Mouse (Mus musculus) intestine, embryonic 14.5 days (tissue): Measurements from ENCODE around the gene Fbxw27. TPM values are rescaled to one million over a fixed set of nuclear protein-coding genes. Genes with fewer than 3 reads are reported as not detected.
"Not testable (repeated sequence)": the region's sequence is repeated elsewhere in the genome, so short reads cannot be mapped to it uniquely, and the experiment has no call there.

Experiments used
- ATAC-seq: fragments of 200-750 bp; cut with Nextera tagmentation; replicated peaks from 2 replicates; pipeline ENCODE4 v1.8.0; 2017; ENCODE audit warnings: low read depth, moderate number of reproducible peaks, moderate TSS enrichment, moderate library complexity; ENCODE audit not compliant: low FRiP score, low TSS enrichment
- DNase-seq: peaks from one replicate; pipeline ENCODE4 v3.0.0-alpha.2; 2018; ENCODE audit warnings: low spot score
- H3K27ac ChIP-seq: fragments of 300-500 bp; sonication (generic); 2 replicates; pipeline ENCODE4 v1.5.1; 2014; ENCODE audit warnings: low read depth, mild to moderate bottlenecking, control low read depth
- H3K27me3 ChIP-seq: fragments of 300-500 bp; sonication (generic); replicated peaks from 2 replicates; pipeline ENCODE4 v1.6.1; 2014; ENCODE audit warnings: low read length, control low read depth; ENCODE audit not compliant: control insufficient read depth, insufficient read depth
- H3K36me3 ChIP-seq: fragments of 300-500 bp; sonication (generic); 2 replicates; pipeline ENCODE4 v1.6.1; 2014; ENCODE audit warnings: low read length, control low read depth; ENCODE audit not compliant: control insufficient read depth, insufficient read depth
- H3K4me1 ChIP-seq: fragments of 300-500 bp; sonication (generic); replicated peaks from 2 replicates; pipeline ENCODE4 v1.6.1; 2014; ENCODE audit warnings: low read length, control low read depth, mixed read lengths; ENCODE audit not compliant: control insufficient read depth, insufficient read depth
- H3K4me2 ChIP-seq: fragments of 300-500 bp; sonication (generic); 2 replicates; pipeline ENCODE4 v1.6.1; 2014; ENCODE audit warnings: low read length
- H3K4me3 ChIP-seq: fragments of 300-500 bp; sonication (generic); 2 replicates; pipeline ENCODE4 v1.5.1; 2014; ENCODE audit warnings: low read depth, low read length, control low read depth, mixed read lengths
- H3K9ac ChIP-seq: fragments of 300-500 bp; sonication (generic); 2 replicates; pipeline ENCODE4 v1.6.1; 2014; ENCODE audit warnings: mild to moderate bottlenecking, low read length
- H3K9me3 ChIP-seq: fragments of 300-500 bp; sonication (generic); 2 replicates; pipeline ENCODE4 v1.6.1; 2016; ENCODE audit warnings: low read length, control low read depth; ENCODE audit not compliant: control insufficient read depth
- WGBS: fragments of 180-500 bp; shearing (Covaris S2); extraction: QIAGEN DNeasy Blood & Tissue Kit; methylation state at CpG from one replicate; pipeline ENCODE4 v1.1.7; 2014; 5-methylcytosine and 5-hydroxymethylcytosine counted together
- polyA plus RNA-seq: library from polyadenylated mRNA; unstranded; fragments of >200 nt; fragmentation: Nextera tagmentation; extraction: Ambion mirVana; gene quantifications from 2 replicates; pipeline ENCODE4 v1.2.1, GENCODE M21; 2014

Gene Fbxw27
- polyA plus RNA-seq, result not detected in 2 replicates

- H3K4me3 ChIP-seq, H3K4me2 ChIP-seq, DNase-seq, ATAC-seq, H3K27ac ChIP-seq, H3K4me1 ChIP-seq, H3K27me3 ChIP-seq, H3K9me3 ChIP-seq, H3K9ac ChIP-seq, H3K36me3 ChIP-seq: not testable (repeated sequence)
- WGBS, result 80% methylated on average over 4 of the region's 4 CpGs
Observed at GRCm38 (mm10) chr9:109790570-109790969, at the start of gene Fbxw27. Gene Fbxw27, minus strand, starts transcription at chr9:109790670.

GRCm38 (mm10) chr9:109833088-109833412 lies 42.6 kb upstream of the Fbxw27 start:
- H3K4me1 ChIP-seq, result peaks cover 5% of the 10 kb centered on the region
- peak; percentile 51; the same call in 1 of the 2 replicates for ATAC-seq
- peak overlapping the region; percentile 74 for H3K4me3 ChIP-seq
- H3K36me3 ChIP-seq, result peaks cover 22% of the 10 kb centered on the region
- peak overlapping the region; percentile 97 for H3K4me2 ChIP-seq
- no peaks in the 10 kb centered on the region for H3K9me3 ChIP-seq
- DNase-seq, result no peak
- peak overlapping the region; percentile 61 for H3K9ac ChIP-seq
- 8% methylated on average over 6 of the region's 6 CpGs for WGBS
- H3K27ac ChIP-seq, result 0 out of 2 replicates have a peak overlapping the region, but pooled peaks have one; percentile 66
- H3K27me3 ChIP-seq, result no peaks in the 10 kb centered on the region

GRCm38 (mm10) chr9:109832391-109833087 lies 42.1 kb upstream of the Fbxw27 start, which contains the start of gene Nme6:
Gene Nme6, plus strand, starts transcription at chr9:109832749.
- no peaks in the 10 kb centered on the region for H3K27me3 ChIP-seq
- peak within 1 kb of the TSS; percentile 61 for H3K9ac ChIP-seq
- under 1% methylated on average over 32 of the region's 32 CpGs for WGBS

GRCm38 (mm10) chr9:109826181-109826580 lies 35.7 kb upstream of the Fbxw27 start:
- Histone ChIP-seq H3K4me2 (no peak overlapping the region), H3K4me1 (no peaks in the 10 kb centered on the region), H3K4me3 (no peak overlapping the region), H3K9ac (no peak overlapping the region), H3K36me3 (0 out of 2 replicates have a peak, but pooled peaks cover 5% of the 10 kb centered on the region), H3K27me3 (no peaks in the 10 kb centered on the region), H3K27ac (no peak overlapping the region), H3K9me3 (no peaks in the 10 kb centered on the region)
- ATAC-seq, result no peak
- no peak for DNase-seq
- WGBS, result 71% methylated on average over 5 of the region's 5 CpGs

More at GRCm38 (mm10) chr9:109832391-109833087, 42.1 kb upstream of the Fbxw27 start, which contains the start of gene Nme6:
- Histone ChIP-seq H3K4me1 (peaks cover 5% of the 10 kb centered on the region), H3K27ac (peak within 1 kb of the TSS; percentile 66), H3K4me2 (peak within 1 kb of the TSS; percentile 97), H3K4me3 (peak within 1 kb of the TSS; percentile 74), H3K9me3 (no peaks in the 10 kb centered on the region), H3K36me3 (peaks cover 20% of the 10 kb centered on the region)
- DNase-seq, result peak; percentile 99
- peak; percentile 99 for ATAC-seq

GRCm38 (mm10) chr9:109825739-109826138 lies 35.3 kb upstream of the Fbxw27 start:
- no peak overlapping the region for H3K27ac ChIP-seq
- no peak for ATAC-seq
- H3K4me1 ChIP-seq, result no peaks in the 10 kb centered on the region

GRCm38 (mm10) chr9:109816341-109816740 lies 25.9 kb upstream of the Fbxw27 start:
- Histone ChIP-seq H3K36me3 (no peaks in the 10 kb centered on the region), H3K4me3 (no peak overlapping the region), H3K27ac (no peak overlapping the region), H3K9me3 (no peaks in the 10 kb centered on the region), H3K4me1 (no peaks in the 10 kb centered on the region), H3K4me2 (no peak overlapping the region), H3K27me3 (no peaks in the 10 kb centered on the region), H3K9ac (no peak overlapping the region)
- DNase-seq, result no peak
- WGBS, result 44% methylated on average over 6 of the region's 6 CpGs
- ATAC-seq, result no peak

More at GRCm38 (mm10) chr9:109825739-109826138, 35.3 kb upstream of the Fbxw27 start:
- DNase-seq, result no peak
- Histone ChIP-seq H3K36me3 (0 out of 2 replicates have a peak, but pooled peaks cover 5% of the 10 kb centered on the region), H3K9me3 (no peaks in the 10 kb centered on the region), H3K27me3 (no peaks in the 10 kb centered on the region), H3K9ac (no peak overlapping the region), H3K4me2 (no peak overlapping the region), H3K4me3 (no peak overlapping the region)
- 54% methylated on average over 4 of the region's 4 CpGs for WGBS

- no peaks in the 10 kb centered on the region for H3K4me1 ChIP-seq
- ATAC-seq, result no peak
- no peaks in the 10 kb centered on the region for H3K36me3 ChIP-seq
- H3K9me3 ChIP-seq, result no peaks in the 10 kb centered on the region
- no peaks in the 10 kb centered on the region for H3K27me3 ChIP-seq
- no peak overlapping the region for H3K9ac ChIP-seq
- no peak overlapping the region for H3K27ac ChIP-seq
- 51% methylated on average over 7 of the region's 7 CpGs for WGBS
- DNase-seq, result no peak
- H3K4me3 ChIP-seq, result no peak overlapping the region
- H3K4me2 ChIP-seq, result no peak overlapping the region
Observed at GRCm38 (mm10) chr9:109813424-109813823, 23.0 kb upstream of the Fbxw27 start.

GRCm38 (mm10) chr9:109811980-109812379 lies 21.5 kb upstream of the Fbxw27 start, which contains the start of gene Spink8:
Gene Spink8, plus strand, starts transcription at chr9:109812280.
- Histone ChIP-seq H3K27me3 (no peaks in the 10 kb centered on the region), H3K9me3 (no peaks in the 10 kb centered on the region), H3K27ac (no peak within 1 kb of the TSS), H3K9ac (no peak within 1 kb of the TSS), H3K4me1 (no peaks in the 10 kb centered on the region), H3K4me3 (no peak within 1 kb of the TSS), H3K36me3 (no peaks in the 10 kb centered on the region), H3K4me2 (no peak within 1 kb of the TSS)
- ATAC-seq (no peak), DNase-seq (no peak)
- 73% methylated on average over 1 of the region's 1 CpGs for WGBS

GRCm38 (mm10) chr9:109807898-109808297 lies 17.4 kb upstream of the Fbxw27 start:
- ATAC-seq, result no peak
- H3K4me2 ChIP-seq, result no peak overlapping the region

More at GRCm38 (mm10) chr9:109807898-109808297, 17.4 kb upstream of the Fbxw27 start:
- DNase-seq, result no peak
- Histone ChIP-seq H3K4me3 (no peak overlapping the region), H3K36me3 (no peaks in the 10 kb centered on the region), H3K27ac (no peak overlapping the region), H3K9ac (no peak overlapping the region), H3K4me1 (no peaks in the 10 kb centered on the region), H3K27me3 (no peaks in the 10 kb centered on the region), H3K9me3 (no peaks in the 10 kb centered on the region)
- WGBS, result 43% methylated on average over 3 of the region's 3 CpGs
